In genomic region chr1:146498085-146498779, GRCm38 (mm10) we compare ENCODE assay signal across 9 mouse cellular contexts. TPM values are rescaled to one million over a fixed set of nuclear protein-coding genes. Genes with fewer than 3 reads are reported as not detected.
DNase-seq lines count a peak whose midpoint lies in the region; ATAC-seq and TF ChIP-seq lines count a peak whose summit lies in the region.
"Had no signal": no experiment of that assay in that cellular context is flagged by ENCODE, and none has a peak within 500 bp of the region (broad histone marks: within the 10 kb centered on the region; RNA-seq: fewer than 3 reads in every experiment).

No protein-coding gene starts in this region.

- peak; percentile 36 for ATAC-seq in frontal cortex, adult (ENCODE audit: low TSS enrichment)
- ATAC-seq: Patski had no signal

- H3K79me2 ChIP-seq in myocyte (ENCODE audit: control insufficient read depth, insufficient read depth) = no peaks in the 10 kb centered on the region

- H3K27ac ChIP-seq in cerebellum, adult 2 months (ENCODE audit: insufficient read depth, low read length) = peak overlapping the region; percentile 96

- TF ChIP-seq POLR2A in cerebellum, adult 2 months (IDR thresholded peaks at IDR 0.05; ENCODE audit: borderline replicate concordance, insufficient read depth, low read length) = no peak
- TF ChIP-seq POLR2A in myocyte (IDR thresholded peaks at IDR 0.05; ENCODE audit: insufficient read length, low read depth) = no peak

- no peaks in the 10 kb centered on the region for H3K27me3 ChIP-seq in cerebellum, adult 2 months (ENCODE audit: control insufficient read depth, insufficient read depth, low read length)
- H3K27me3 ChIP-seq in myocyte (ENCODE audit: control insufficient read depth, insufficient read depth, insufficient read length) = no peaks in the 10 kb centered on the region

- no peaks in the 10 kb centered on the region for H3K4me1 ChIP-seq in cerebellum, adult 2 months (ENCODE audit: control insufficient read depth, insufficient read depth, low read length)

- no peaks in the 10 kb centered on the region for H3K36me3 ChIP-seq in myocyte (ENCODE audit: control insufficient read depth, insufficient read depth)

- 0 out of 2 replicates have a peak, but pooled peaks have one; percentile 3 for TF ChIP-seq CTCF in cerebellum, adult 2 months (IDR thresholded peaks at IDR 0.05; ENCODE audit: borderline replicate concordance, insufficient read depth, low read depth, low read length)

- H3ac ChIP-seq in myocyte (ENCODE audit: control insufficient read depth, insufficient read length) = no peak overlapping the region

- peak; percentile 10 for DNase-seq in kidney, adult 18-20 months
- no peak for DNase-seq in kidney, adult 11 months
- peak; percentile 70 to 73 for DNase-seq in cerebellum, adult 2 months
- peak; percentile 30 to 45 for DNase-seq in left cerebral cortex, postnatal 10 days (ENCODE audit: extremely low spot score in 1 of 2, low spot score in 2 of 2)
- no peak for DNase-seq in gastrocnemius, postnatal 10 days
- DNase-seq in B cell, adult 2 months = no peak

- intact Hi-C loops in left cerebral cortex, postnatal 10 days (cut with DNase I) = no loop called here

- under 1% methylated on average over 16 of the region's 16 CpGs for WGBS in cerebellum, adult 2 months

- H3K4me3 ChIP-seq in cerebellum, adult 2 months (replicated peaks; ENCODE audit: insufficient read depth, low read depth, low read length) = peak overlapping the region; percentile 97
- H3K4me3 ChIP-seq in myocyte = peak overlapping the region; percentile 24

- peak overlapping the region; percentile 63 for H3K4me2 ChIP-seq in myocyte (ENCODE audit: low read depth)

TF ChIP-seq in myocyte, 11 proteins besides CTCF, POLR2A, EP300 and RAD21:
- no peak for TF ChIP-seq SRF (IDR thresholded peaks at IDR 0.05; ENCODE audit: control insufficient read depth, insufficient read length, low read depth)
- TF ChIP-seq E2F4 (IDR thresholded peaks at IDR 0.05; ENCODE audit: insufficient read depth) = no peak
- TF ChIP-seq REST (IDR thresholded peaks at IDR 0.05; ENCODE audit: insufficient read depth, insufficient read length) = no peak
- no peak for TF ChIP-seq POLR2AphosphoS2 (IDR thresholded peaks at IDR 0.05; ENCODE audit: insufficient read length, low read depth)
- TF ChIP-seq TCF12 (IDR thresholded peaks at IDR 0.05; ENCODE audit: insufficient read depth, poor library complexity, severe bottlenecking) = no peak
- no peak for TF ChIP-seq MYOD1 (IDR thresholded peaks at IDR 0.05; ENCODE audit: control insufficient read depth in 1 of 3, insufficient read length in 2 of 3, low read depth in 2 of 3)
TF ChIP-seq in myocyte: peak in this region for 0.

RNA-seq across cellular contexts. Expression of gene Brinp3, which starts 3.7 kb away (rescaled TPM):
- polyA plus RNA-seq in cerebellum, adult 2 months (2012; rRNA removed) = 19.9 and 21.7 TPM in 2 replicates
- total RNA-seq in left cerebral cortex, postnatal 10 days (2021) = 10 to 100 TPM; 52.0 to 61.6 TPM
- 2.8 TPM for polyA plus RNA-seq in myocyte (2012; fragmentation: generic; extraction: Trizol)
- under 1 TPM; 0.19 to 0.34 TPM for total RNA-seq in gastrocnemius, postnatal 10 days (2021)
- polyA plus RNA-seq: Patski had no signal

Comparison
In these comparisons a context has a peak if more than half of its experiments do, and no peak if none do; other contexts are left out.
1. DNase-seq: peak in kidney, adult 18-20 months (single experiment), cerebellum, adult 2 months (2 of 2) and left cerebral cortex, postnatal 10 days (2 of 2); none in kidney, adult 11 months (single experiment), gastrocnemius, postnatal 10 days (single experiment) and B cell, adult 2 months (0 of 2).
2. RNA of gene Brinp3, which starts 3.7 kb away (total RNA-seq): 52.0 to 61.6 TPM in left cerebral cortex, postnatal 10 days; 0.19 to 0.34 TPM in gastrocnemius, postnatal 10 days; every median in the first group is over 10 times any median in the second.